Mouse (Mus musculus) neural tube, embryonic 11.5 days (tissue): Measurements from ENCODE around the gene Neu3. TPM values are rescaled to one million over a fixed set of nuclear protein-coding genes. Genes with fewer than 3 reads are reported as not detected.

Experiments used
- ATAC-seq: fragments of 200-750 bp; cut with Nextera tagmentation; 2 replicates; pipeline ENCODE4 v1.8.0; 2017; ENCODE audit warnings: moderate number of reproducible peaks, mild to moderate bottlenecking, moderate TSS enrichment, moderate library complexity; ENCODE audit not compliant: insufficient read depth, low FRiP score, low TSS enrichment
- DNase-seq: peaks from one replicate; pipeline ENCODE4 v3.0.0-alpha.2; 2015; ENCODE audit warnings: low spot score
- H3K27ac ChIP-seq: fragments of 300-500 bp; sonication (generic); 2 replicates; pipeline ENCODE4 v1.5.1; 2014; ENCODE audit warnings: low read depth, mild to moderate bottlenecking, low read length
- H3K27me3 ChIP-seq: fragments of 300-500 bp; sonication (generic); 2 replicates; pipeline ENCODE4 v1.6.1; 2014; ENCODE audit warnings: mild to moderate bottlenecking, low read length, mixed read lengths; ENCODE audit not compliant: control insufficient read depth, insufficient read depth
- H3K36me3 ChIP-seq: fragments of 300-500 bp; sonication (generic); 2 replicates; pipeline ENCODE4 v1.6.1; 2014; ENCODE audit warnings: mild to moderate bottlenecking, low read length, moderate library complexity, mixed read lengths; ENCODE audit not compliant: control insufficient read depth, insufficient read depth
- H3K4me1 ChIP-seq: fragments of 300-500 bp; sonication (generic); 2 replicates; pipeline ENCODE4 v1.6.1; 2014; ENCODE audit warnings: low read length, mixed read lengths; ENCODE audit not compliant: control insufficient read depth, insufficient read depth
- H3K4me2 ChIP-seq: fragments of 300-500 bp; sonication (generic); 2 replicates; pipeline ENCODE4 v1.6.1; 2014; ENCODE audit warnings: low read depth, mild to moderate bottlenecking, moderate library complexity
- H3K4me3 ChIP-seq: fragments of 300-500 bp; sonication (generic); 2 replicates; pipeline ENCODE4 v1.5.1; 2014; ENCODE audit warnings: low read depth, low read length
- H3K9ac ChIP-seq: fragments of 300-500 bp; sonication (generic); 2 replicates; pipeline ENCODE4 v1.6.1; 2014; ENCODE audit warnings: mild to moderate bottlenecking, low read length
- H3K9me3 ChIP-seq: fragments of 300-500 bp; sonication (generic); 2 replicates; pipeline ENCODE4 v1.6.1; 2016; ENCODE audit warnings: low read length; ENCODE audit not compliant: control insufficient read depth
- WGBS: fragments of 180-500 bp; shearing (Covaris S2); extraction: QIAGEN DNeasy Blood & Tissue Kit; methylation state at CpG from one replicate; pipeline ENCODE4 v1.1.7; 2014; 5-methylcytosine and 5-hydroxymethylcytosine counted together
- polyA plus RNA-seq: library from polyadenylated mRNA; unstranded; fragments of >200 nt; fragmentation: Nextera tagmentation; extraction: Ambion mirVana; gene quantifications from 2 replicates; pipeline ENCODE4 v1.2.1, GENCODE M21; 2014

Gene Neu3
- polyA plus RNA-seq, 1 experiment from 2014 or later = 2.0 TPM

DNA sequence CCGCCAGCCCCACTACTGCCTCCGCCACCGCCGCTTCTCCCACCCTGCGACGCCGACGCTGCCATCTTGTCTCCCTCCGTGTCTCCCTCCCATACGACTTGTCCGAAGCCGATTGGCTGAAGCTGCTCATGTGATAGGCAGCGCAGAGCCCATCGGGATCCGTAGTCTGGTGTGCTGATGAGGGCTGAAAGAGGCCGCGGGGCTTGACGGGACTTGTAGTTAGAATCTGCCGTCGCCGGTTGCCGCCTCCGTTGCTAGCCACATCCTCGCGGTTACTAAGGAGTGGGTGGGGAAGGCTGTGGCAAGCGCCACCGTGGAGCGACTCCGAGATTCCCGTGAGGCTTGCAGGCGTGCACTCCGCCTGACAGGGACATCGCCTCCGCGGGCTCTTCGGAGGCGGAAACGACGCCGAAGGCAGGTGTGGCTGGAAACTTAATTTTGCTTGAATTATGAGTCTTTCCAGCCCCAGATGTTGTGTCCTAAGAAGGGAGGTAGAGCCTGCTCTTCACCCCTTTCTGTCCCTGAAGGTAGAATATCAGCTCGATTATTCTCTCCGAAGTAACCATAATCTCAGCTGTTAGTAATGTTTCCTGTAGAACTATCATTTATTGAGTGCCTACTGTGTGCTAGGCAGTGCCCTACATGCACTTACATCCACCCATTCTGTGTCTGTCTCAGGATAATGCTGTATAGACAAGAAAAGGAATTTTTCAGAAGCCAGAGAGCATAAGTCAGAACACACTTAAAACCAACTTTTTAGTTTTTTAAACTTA, 30.8 kb upstream of the Neu3 start, which contains the start of gene Xrra1:
TSS of gene Xrra1 (plus strand) at position 304 of the 773 bp plus-strand sequence.
- DNase-seq (peak; percentile 97), ATAC-seq (peak; percentile 99)
- no peaks in the 10 kb centered on the region for H3K9me3 ChIP-seq
- H3K4me1 ChIP-seq = peaks cover 4% of the 10 kb centered on the region; the same call in 1 of the 2 replicates
- H3K4me3 ChIP-seq = peak within 1 kb of the TSS; percentile 83
- H3K4me2 ChIP-seq = peak within 1 kb of the TSS; percentile 84
- H3K27ac ChIP-seq = 0 out of 2 replicates have a peak within 1 kb of the TSS, but pooled peaks have one; percentile 42
- no peaks in the 10 kb centered on the region for H3K27me3 ChIP-seq
- no peaks in the 10 kb centered on the region; the same call in 1 of the 2 replicates for H3K36me3 ChIP-seq
- H3K9ac ChIP-seq = peak within 1 kb of the TSS; percentile 95
- under 1% methylated on average over 42 of the region's 42 CpGs for WGBS

DNA sequence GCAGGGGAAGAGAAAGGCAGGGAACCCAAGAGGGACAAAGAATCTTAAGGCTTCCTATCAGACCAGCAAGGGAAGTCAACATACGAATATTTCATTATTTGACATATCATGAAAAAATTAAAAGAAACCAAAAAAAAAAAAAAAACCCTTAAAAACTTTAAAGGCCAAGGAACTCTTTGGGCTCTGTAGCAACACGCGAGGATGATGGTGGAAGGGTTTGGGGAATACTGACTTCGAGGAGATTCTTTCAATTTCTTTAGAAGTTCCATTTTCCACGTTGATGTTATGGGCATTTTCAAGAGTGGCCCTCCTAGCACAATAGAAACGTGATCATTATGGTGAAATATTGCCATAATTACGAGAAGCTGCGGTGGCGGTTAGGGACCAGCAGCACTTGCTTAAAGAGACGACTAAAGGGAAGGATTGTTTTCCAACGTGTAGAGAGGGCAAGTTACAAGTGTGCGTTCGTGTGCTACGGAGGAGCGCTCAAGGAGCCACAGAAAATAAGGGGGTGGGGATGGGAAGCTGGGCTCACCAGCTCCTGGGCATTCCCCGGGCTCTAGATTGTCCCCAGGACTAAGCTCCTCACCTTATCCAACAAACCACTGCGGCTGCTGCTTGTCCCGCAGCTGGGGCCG, 30.1 kb upstream of the Neu3 start:
- DNase-seq = no peak
- peak overlapping the region; percentile 83 for H3K4me3 ChIP-seq
- H3K27ac ChIP-seq = 0 out of 2 replicates have a peak overlapping the region, but pooled peaks have one; percentile 42
- H3K27me3 ChIP-seq = no peaks in the 10 kb centered on the region
- peak overlapping the region; percentile 95 for H3K9ac ChIP-seq
- peaks cover 4% of the 10 kb centered on the region; the same call in 1 of the 2 replicates for H3K4me1 ChIP-seq
- ATAC-seq = peak; percentile 54
- H3K4me2 ChIP-seq = peak overlapping the region; percentile 84
- WGBS = 2% methylated on average over 19 of the region's 19 CpGs
- H3K9me3 ChIP-seq = no peaks in the 10 kb centered on the region
- no peaks in the 10 kb centered on the region; the same call in 1 of the 2 replicates for H3K36me3 ChIP-seq

- H3K9me3 ChIP-seq = no peaks in the 10 kb centered on the region
- no peak overlapping the region for H3K27ac ChIP-seq
- H3K4me2 ChIP-seq = no peak overlapping the region
- no peaks in the 10 kb centered on the region; the same call in 1 of the 2 replicates for H3K36me3 ChIP-seq
- peaks cover 4% of the 10 kb centered on the region; the same call in 1 of the 2 replicates for H3K4me1 ChIP-seq
- ATAC-seq (no peak), DNase-seq (no peak)
- H3K27me3 ChIP-seq = no peaks in the 10 kb centered on the region
- no peak overlapping the region for H3K4me3 ChIP-seq
- H3K9ac ChIP-seq = no peak overlapping the region
- 89% methylated on average over 14 of the region's 14 CpGs for WGBS
Observed at GRCm38 (mm10) chr7:99856266-99856861, 28.1 kb upstream of the Neu3 start.

DNA sequence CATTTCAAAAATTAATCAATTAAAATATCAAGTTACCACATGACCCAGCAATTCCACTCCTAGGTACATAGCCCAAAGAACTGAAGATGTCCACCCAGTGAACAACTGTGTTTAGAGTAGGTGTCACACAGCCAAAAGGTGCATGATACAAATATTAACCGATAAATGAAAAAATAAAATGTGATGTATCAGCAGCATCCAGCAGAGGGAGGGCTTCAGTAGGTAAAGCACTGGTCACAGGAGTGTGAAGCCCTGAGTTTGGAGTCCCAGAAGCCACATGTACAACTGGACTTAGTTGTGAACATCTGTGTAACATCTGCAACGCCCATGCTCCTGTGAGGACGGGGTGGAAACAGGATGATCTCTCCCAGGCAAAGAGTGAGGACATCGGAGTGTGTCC, 26.1 kb upstream of the Neu3 start:
- Histone ChIP-seq H3K4me3 (no peak overlapping the region), H3K27ac (no peak overlapping the region), H3K9ac (no peak overlapping the region), H3K4me1 (peaks cover 4% of the 10 kb centered on the region; the same call in 1 of the 2 replicates), H3K9me3 (no peaks in the 10 kb centered on the region), H3K27me3 (no peaks in the 10 kb centered on the region), H3K36me3 (no peaks in the 10 kb centered on the region; the same call in 1 of the 2 replicates), H3K4me2 (no peak overlapping the region)
- ATAC-seq (no peak), DNase-seq (no peak)
- 89% methylated on average over 4 of the region's 4 CpGs for WGBS

GRCm38 (mm10) chr7:99853350-99853749, 25.1 kb upstream of the Neu3 start:
- Histone ChIP-seq H3K27ac (no peak overlapping the region), H3K27me3 (no peaks in the 10 kb centered on the region), H3K9me3 (no peaks in the 10 kb centered on the region), H3K4me3 (no peak overlapping the region), H3K36me3 (no peaks in the 10 kb centered on the region; the same call in 1 of the 2 replicates), H3K9ac (no peak overlapping the region), H3K4me1 (peaks cover 4% of the 10 kb centered on the region; the same call in 1 of the 2 replicates), H3K4me2 (no peak overlapping the region)
- ATAC-seq (no peak), DNase-seq (no peak)
- 84% methylated on average over 7 of the region's 7 CpGs for WGBS

DNA sequence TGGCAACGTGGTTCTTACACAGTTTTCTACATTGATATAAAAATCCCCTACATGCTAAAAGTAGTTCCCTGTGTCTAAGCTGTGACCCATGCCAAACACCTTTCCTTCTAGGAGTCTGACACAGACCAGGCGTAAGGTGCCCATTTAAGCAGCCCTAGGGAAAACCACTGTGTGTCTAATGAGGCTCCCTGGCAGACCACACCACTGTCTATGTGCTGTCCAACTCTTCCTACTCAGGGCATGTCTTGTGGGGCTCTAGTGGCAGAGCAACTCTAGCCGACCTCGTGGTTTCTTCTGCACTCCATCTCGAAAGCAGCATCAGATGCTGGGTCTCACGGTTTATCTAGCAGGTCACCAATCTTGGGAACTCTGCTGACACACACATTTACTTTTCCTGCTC, 23.4 kb upstream of the Neu3 start:
- no peak overlapping the region for H3K4me3 ChIP-seq
- DNase-seq (no peak), ATAC-seq (no peak)
- H3K9ac ChIP-seq = no peak overlapping the region
- no peaks in the 10 kb centered on the region for H3K9me3 ChIP-seq
- peaks cover 6% of the 10 kb centered on the region; the same call in 1 of the 2 replicates for H3K36me3 ChIP-seq
- no peak overlapping the region for H3K4me2 ChIP-seq
- no peak overlapping the region for H3K27ac ChIP-seq
- WGBS = 87% methylated on average over 6 of the region's 6 CpGs
- no peaks in the 10 kb centered on the region for H3K27me3 ChIP-seq
- no peaks in the 10 kb centered on the region; the same call in 1 of the 2 replicates for H3K4me1 ChIP-seq

DNA sequence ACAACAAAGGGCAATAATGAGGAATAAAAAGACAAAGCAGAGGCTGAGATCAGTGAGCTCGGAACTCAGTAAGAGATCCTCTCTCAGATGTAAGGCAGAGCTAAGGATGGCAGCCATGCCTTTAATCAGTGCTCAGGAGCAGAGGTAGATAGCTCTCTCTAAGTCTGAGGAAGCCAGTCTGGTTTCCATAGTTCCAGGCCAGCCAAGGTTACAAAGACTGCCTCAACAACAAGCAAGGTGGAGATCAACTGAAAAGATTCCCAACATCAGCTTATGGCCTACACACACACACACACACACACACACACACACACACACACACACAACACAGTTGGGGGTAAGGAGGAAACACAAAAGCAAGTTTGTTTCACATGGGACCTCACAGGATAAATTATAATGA, 22.9 kb upstream of the Neu3 start:
- no peak overlapping the region for H3K27ac ChIP-seq
- no peaks in the 10 kb centered on the region for H3K9me3 ChIP-seq
- WGBS = 44% methylated on average over 1 of the region's 1 CpGs
- no peak overlapping the region for H3K4me3 ChIP-seq
- no peaks in the 10 kb centered on the region for H3K27me3 ChIP-seq
- no peak overlapping the region for H3K4me2 ChIP-seq
- peaks cover 9% of the 10 kb centered on the region; the same call in 1 of the 2 replicates for H3K36me3 ChIP-seq
- H3K9ac ChIP-seq = no peak overlapping the region
- ATAC-seq (no peak), DNase-seq (no peak)
- H3K4me1 ChIP-seq = no peaks in the 10 kb centered on the region

- DNase-seq = no peak
- Histone ChIP-seq H3K4me1 (no peaks in the 10 kb centered on the region), H3K27ac (no peak overlapping the region), H3K4me3 (no peak overlapping the region), H3K9ac (no peak overlapping the region), H3K36me3 (peaks cover 10% of the 10 kb centered on the region; the same call in 1 of the 2 replicates), H3K27me3 (no peaks in the 10 kb centered on the region), H3K9me3 (no peaks in the 10 kb centered on the region), H3K4me2 (no peak overlapping the region)
- ATAC-seq = no peak
- WGBS = 93% methylated on average over 5 of the region's 5 CpGs
Observed at GRCm38 (mm10) chr7:99850534-99850933, 22.3 kb upstream of the Neu3 start.
